Mouse (Mus musculus): Measurements from ENCODE around the gene Islr2. TPM values are rescaled to one million over a fixed set of nuclear protein-coding genes. Genes with fewer than 3 reads are reported as not detected.
"Not testable (repeated sequence)": the region's sequence is repeated elsewhere in the genome, so short reads cannot be mapped to it uniquely, and the experiment has no call there.

Islr2 gene
- polyA plus RNA-seq (2012; rRNA removed) = 0.11 and 0.90 TPM in 2 replicates

- DNase-seq = peak; percentile 56
- WGBS = 5% methylated on average over 42 of the region's 42 CpGs
- TF ChIP-seq CTCF (IDR thresholded peaks at IDR 0.05; ENCODE audit: insufficient read depth, low read length) = peak; percentile 55
- TF ChIP-seq POLR2A (IDR thresholded peaks at IDR 0.05; ENCODE audit: borderline replicate concordance, extremely low read depth, low read depth, low read length) = no peak
Measured at GRCm38 (mm10) chr9:58203516-58204447, at the start of gene Islr2, which contains the start of gene Islr. Islr2 (minus strand) TSS chr9:58204319. Islr (minus strand) TSS chr9:58204306.

GRCm38 (mm10) chr9:58253805-58254122, 49.6 kb upstream of the Islr2 start:
- not testable (repeated sequence) for DNase-seq; H3K4me1 ChIP-seq (ENCODE audit: control insufficient read depth, insufficient read depth, low read length)
- H3K4me3 ChIP-seq (replicated peaks; ENCODE audit: extremely low read depth, low read depth, low read length) = peak overlapping the region; percentile 75
- 54% methylated on average over 5 of the region's 5 CpGs for WGBS

More at GRCm38 (mm10) chr9:58203516-58204447, at the start of gene Islr2, which contains the start of gene Islr:
- H3K4me1 ChIP-seq (ENCODE audit: control insufficient read depth, insufficient read depth, low read length) = 0 out of 2 replicates have a peak, but pooled peaks cover 5% of the 10 kb centered on the region
- H3K4me3 ChIP-seq (replicated peaks; ENCODE audit: extremely low read depth, low read depth, low read length) = peak within 1 kb of the TSS; percentile 51

- peak; percentile 94 for DNase-seq
- WGBS = 1% methylated on average over 31 of the region's 31 CpGs
- TF ChIP-seq POLR2A (IDR thresholded peaks at IDR 0.05; ENCODE audit: borderline replicate concordance, extremely low read depth, low read depth, low read length) (peak; percentile 83; the same call in 1 of the 2 replicates), CTCF (IDR thresholded peaks at IDR 0.05; ENCODE audit: insufficient read depth, low read length) (peak; percentile 81)
- Histone ChIP-seq H3K4me1 (ENCODE audit: control insufficient read depth, insufficient read depth, low read length) (peaks cover 4% of the 10 kb centered on the region), H3K4me3 (replicated peaks; ENCODE audit: extremely low read depth, low read depth, low read length) (peak within 1 kb of the TSS; percentile 75)
Measured at GRCm38 (mm10) chr9:58253033-58253804, 49.1 kb upstream of the Islr2 start, which contains the start of gene Stoml1. Stoml1 (plus strand) TSS chr9:58253164.

GRCm38 (mm10) chr9:58250730-58251129, 46.6 kb upstream of the Islr2 start:
- not testable (repeated sequence) for DNase-seq; H3K4me1 ChIP-seq (ENCODE audit: control insufficient read depth, insufficient read depth, low read length); H3K4me3 ChIP-seq (replicated peaks; ENCODE audit: extremely low read depth, low read depth, low read length)
- WGBS = 82% methylated on average over 1 of the region's 1 CpGs

GRCm38 (mm10) chr9:58250322-58250721, 46.2 kb upstream of the Islr2 start:
- no peak for TF ChIP-seq POLR2A (IDR thresholded peaks at IDR 0.05; ENCODE audit: borderline replicate concordance, extremely low read depth, low read depth, low read length)
- no peak for TF ChIP-seq CTCF (IDR thresholded peaks at IDR 0.05; ENCODE audit: insufficient read depth, low read length)
- H3K4me3 ChIP-seq (replicated peaks; ENCODE audit: extremely low read depth, low read depth, low read length) = no peak overlapping the region
- DNase-seq = no peak
- WGBS = 71% methylated on average over 8 of the region's 8 CpGs
- peaks cover 9% of the 10 kb centered on the region for H3K4me1 ChIP-seq (ENCODE audit: control insufficient read depth, insufficient read depth, low read length)

- Histone ChIP-seq H3K4me1 (ENCODE audit: control insufficient read depth, insufficient read depth, low read length) (peaks cover 9% of the 10 kb centered on the region), H3K4me3 (replicated peaks; ENCODE audit: extremely low read depth, low read depth, low read length) (peak within 1 kb of the TSS; percentile 92)
- no peak for TF ChIP-seq CTCF (IDR thresholded peaks at IDR 0.05; ENCODE audit: insufficient read depth, low read length)
- 0 out of 2 replicates have a peak, but pooled peaks have one; percentile 32 for TF ChIP-seq POLR2A (IDR thresholded peaks at IDR 0.05; ENCODE audit: borderline replicate concordance, extremely low read depth, low read depth, low read length)
- under 1% methylated on average over 16 of the region's 16 CpGs for WGBS
- peak; percentile 81 for DNase-seq
Measured at GRCm38 (mm10) chr9:58249592-58250192, 45.6 kb upstream of the Islr2 start, which contains the start of gene Pml. Pml (minus strand) TSS chr9:58249786.

- DNase-seq = no peak
- Histone ChIP-seq H3K4me3 (replicated peaks; ENCODE audit: extremely low read depth, low read depth, low read length) (peak overlapping the region; percentile 92), H3K4me1 (ENCODE audit: control insufficient read depth, insufficient read depth, low read length) (peaks cover 12% of the 10 kb centered on the region)
- 6% methylated on average over 7 of the region's 7 CpGs for WGBS
- TF ChIP-seq CTCF (IDR thresholded peaks at IDR 0.05; ENCODE audit: insufficient read depth, low read length) (no peak), POLR2A (IDR thresholded peaks at IDR 0.05; ENCODE audit: borderline replicate concordance, extremely low read depth, low read depth, low read length) (no peak)
Measured at GRCm38 (mm10) chr9:58248746-58249413, 44.8 kb upstream of the Islr2 start.

- peak overlapping the region; percentile 17 for H3K4me3 ChIP-seq (replicated peaks; ENCODE audit: extremely low read depth, low read depth, low read length)
- peak; percentile 76 for DNase-seq
- WGBS = 10% methylated on average over 25 of the region's 25 CpGs
- peaks cover 15% of the 10 kb centered on the region for H3K4me1 ChIP-seq (ENCODE audit: control insufficient read depth, insufficient read depth, low read length)
- TF ChIP-seq POLR2A (IDR thresholded peaks at IDR 0.05; ENCODE audit: borderline replicate concordance, extremely low read depth, low read depth, low read length) (no peak), CTCF (IDR thresholded peaks at IDR 0.05; ENCODE audit: insufficient read depth, low read length) (peak; percentile 72)
Measured at GRCm38 (mm10) chr9:58247064-58247759, 43.1 kb upstream of the Islr2 start.

Measured in lung, adult 2 months (tissue).